Mouse (Mus musculus): ENCODE measurements around the gene Vopp1.

DNA sequence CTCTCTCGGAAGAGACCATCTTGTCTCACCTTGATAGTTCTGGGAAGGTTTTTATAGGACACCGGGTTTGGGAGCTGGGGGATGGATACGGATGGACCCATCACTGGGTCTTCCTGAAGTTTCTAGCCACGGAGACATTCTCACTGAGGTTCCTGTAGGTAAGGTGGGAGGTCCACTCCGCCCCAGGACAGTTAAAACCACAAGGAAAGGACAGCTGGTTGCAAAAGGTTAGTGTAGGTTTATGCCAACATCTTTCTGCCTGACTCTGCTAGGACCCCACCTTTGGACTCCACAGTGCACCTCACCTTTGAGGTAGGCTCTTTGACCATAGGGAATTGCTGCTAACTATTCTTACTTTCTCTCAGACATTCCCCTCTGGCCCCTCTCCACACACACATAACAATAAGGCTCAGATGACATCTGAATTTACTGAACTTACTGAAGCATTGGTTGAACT is 328 bp upstream of the Vopp1 start:
- TF ChIP-seq CTCF (IDR thresholded peaks at IDR 0.05; ENCODE audit: borderline replicate concordance, insufficient read depth, low read length) (no peak), POLR2A (IDR thresholded peaks at IDR 0.05; ENCODE audit: low read depth, low read length) (no peak; the same call in 1 of the 2 replicates)
